Mouse (Mus musculus) liver, embryonic 14.5 days (tissue): ENCODE measurements at regions not wholly inside any gene's neighbourhood (a gene's known extent, or its start where the extent isn't known, plus 50 kb on each side); places are given as distances from the start of the nearest gene placed in this dataset.

Experiments used
- ATAC-seq: fragments of 200-750 bp; cut with Nextera tagmentation; 2 replicates; pipeline ENCODE4 v1.8.0; 2017; ENCODE audit warnings: moderate number of reproducible peaks, mild to moderate bottlenecking, moderate library complexity; ENCODE audit not compliant: insufficient read depth
- DNase-seq, 3 experiments: peaks; one replicate each; pipeline ENCODE4 v3.0.0-alpha.2; 2012 to 2013; ENCODE audit warnings: low read depth in 3 of 3, low spot score in 3 of 3
- H3K27ac ChIP-seq: fragments of 300-500 bp; sonication (generic); 2 replicates; pipeline ENCODE4 v1.5.1; 2014; ENCODE audit warnings: moderate library complexity, mild to moderate bottlenecking, control low read depth, inconsistent platforms
- H3K27me3 ChIP-seq: fragments of 300-500 bp; sonication (generic); 2 replicates; pipeline ENCODE4 v1.6.1; 2014; ENCODE audit warnings: mild to moderate bottlenecking, low read length, moderate library complexity; ENCODE audit not compliant: control insufficient read depth, insufficient read depth
- H3K36me3 ChIP-seq: fragments of 300-500 bp; sonication (generic); replicated peaks from 2 replicates; pipeline ENCODE4 v1.6.1; 2014; ENCODE audit warnings: low read depth; ENCODE audit not compliant: control insufficient read depth, insufficient read depth
- H3K4me1 ChIP-seq, 2 experiments: fragments of 200-500 bp in 1 of 2; fragments of 300-500 bp in 1 of 2; sonication (generic) in 1 of 2; replicated peaks; 2 replicates each; pipeline ENCODE4 v1.6.1; 2012 to 2014; ENCODE audit warnings: antibody characterized with exemption in 1 of 2, inconsistent platforms in 1 of 2, low read length in 1 of 2; ENCODE audit not compliant: control insufficient read depth in 2 of 2, insufficient read depth in 2 of 2
- H3K4me2 ChIP-seq: fragments of 300-500 bp; sonication (generic); 2 replicates; pipeline ENCODE4 v1.6.1; 2014; ENCODE audit warnings: low read depth, mild to moderate bottlenecking, control low read depth, moderate library complexity
- H3K4me3 ChIP-seq, 2 experiments: fragments of 200-500 bp in 1 of 2; fragments of 300-500 bp in 1 of 2; sonication (generic) in 1 of 2; 2 replicates each; pipeline ENCODE4 v1.5.1; 2012 to 2014; ENCODE audit warnings: low read depth in 2 of 2, low read length in 2 of 2, mild to moderate bottlenecking in 2 of 2, control low read depth in 1 of 2, inconsistent platforms in 1 of 2, moderate library complexity in 1 of 2; ENCODE audit not compliant: insufficient read depth in 1 of 2
- H3K9ac ChIP-seq: fragments of 300-500 bp; sonication (generic); replicated peaks from 2 replicates; pipeline ENCODE4 v1.6.1; 2014; ENCODE audit warnings: mild to moderate bottlenecking, control low read depth, moderate library complexity
- H3K9me3 ChIP-seq: fragments of 300-500 bp; sonication (generic); 2 replicates; pipeline ENCODE4 v1.6.1; 2016; ENCODE audit warnings: low read length, mixed read lengths; ENCODE audit not compliant: control insufficient read depth
- CTCF ChIP-seq: IDR thresholded peaks from 2 replicates; pipeline ENCODE4 v1.5.1; 2016; ENCODE audit warnings: antibody characterized with exemption, low read depth, control low read depth
- EP300 ChIP-seq: IDR thresholded peaks from 2 replicates; pipeline ENCODE4 v1.6.1; 2016; ENCODE audit warnings: antibody characterized with exemption, low read depth
- WGBS: fragments of 180-500 bp; shearing (Covaris S2); extraction: QIAGEN DNeasy Blood & Tissue Kit; methylation state at CpG from one replicate; pipeline ENCODE4 v1.1.7; 2014; ENCODE audit not compliant: insufficient replicate concordance; 5-methylcytosine and 5-hydroxymethylcytosine counted together

DNA sequence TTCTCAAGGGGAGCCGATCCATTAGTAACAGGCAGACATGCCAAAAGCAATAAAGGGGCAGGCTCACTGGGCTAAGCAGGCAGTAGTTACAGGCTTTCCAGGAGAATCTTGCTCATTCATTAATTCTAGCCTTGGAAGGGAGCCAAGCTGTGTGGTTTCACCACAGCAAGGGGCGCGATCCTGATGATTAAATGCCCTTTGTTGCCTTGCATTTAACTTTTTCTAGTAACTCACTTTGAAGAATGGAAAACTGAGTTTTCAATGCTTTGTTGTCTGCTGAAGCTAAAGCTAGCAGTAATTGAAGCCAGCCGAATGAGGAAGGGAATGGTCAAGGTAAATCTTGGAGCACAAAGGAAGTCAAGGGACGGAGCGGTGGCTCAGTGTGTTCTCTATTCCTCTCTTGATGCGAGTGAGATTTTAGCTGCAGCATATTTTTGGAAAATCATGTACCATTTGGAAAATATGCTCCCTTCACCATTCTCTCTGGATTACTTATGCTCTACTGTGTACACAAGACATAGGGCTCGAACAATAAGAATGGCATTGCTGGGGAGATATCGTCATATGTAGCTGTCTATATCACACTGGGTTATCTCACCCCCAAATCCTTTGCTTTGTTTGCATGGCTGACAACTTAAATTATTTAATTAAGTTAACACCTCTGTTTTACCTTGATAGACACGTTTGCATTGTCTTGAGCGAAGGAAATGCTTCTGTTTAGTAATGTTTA is 1399.4 kb downstream of the Slc22a22 start:
- ATAC-seq, result no peak
- no peaks in the 10 kb centered on the region for H3K9me3 ChIP-seq
- H3K9ac ChIP-seq, result no peak overlapping the region
- TF ChIP-seq CTCF, result no peak
- TF ChIP-seq EP300, result no peak
- H3K36me3 ChIP-seq, result no peaks in the 10 kb centered on the region
- DNase-seq, result no peak
- H3K4me2 ChIP-seq, result no peak overlapping the region
- no peaks in the 10 kb centered on the region for H3K4me1 ChIP-seq
- H3K4me3 ChIP-seq, result no peak overlapping the region
- WGBS, result 63% methylated on average over 11 of the region's 11 CpGs
- H3K27ac ChIP-seq, result no peak overlapping the region
- H3K27me3 ChIP-seq, result no peaks in the 10 kb centered on the region

DNA sequence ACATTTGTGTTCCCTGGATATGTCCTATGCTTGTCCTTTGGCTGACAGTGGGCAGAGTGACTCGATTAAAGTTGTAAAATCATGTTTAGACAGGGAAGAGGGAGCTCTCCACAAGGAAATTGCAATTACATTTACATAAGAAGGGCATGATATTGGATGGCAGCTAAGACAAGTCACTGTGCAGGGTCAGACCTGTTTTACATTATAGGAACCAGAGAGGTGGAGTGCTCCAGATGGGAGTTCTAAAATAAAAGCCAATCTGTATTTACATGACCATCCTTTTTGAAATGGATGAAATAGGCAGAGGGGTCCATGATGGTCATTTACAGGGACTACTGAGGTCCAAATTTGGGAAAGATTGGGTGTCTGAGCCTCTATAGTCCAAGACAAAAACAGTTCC is 1400.3 kb downstream of the Slc22a22 start:
- no peak overlapping the region for H3K9ac ChIP-seq
- H3K4me1 ChIP-seq, result no peaks in the 10 kb centered on the region
- ATAC-seq, result no peak
- TF ChIP-seq CTCF (no peak), EP300 (no peak)
- no peak overlapping the region for H3K27ac ChIP-seq
- H3K4me2 ChIP-seq, result no peak overlapping the region
- WGBS, result 33% methylated on average over 1 of the region's 1 CpGs
- H3K36me3 ChIP-seq, result no peaks in the 10 kb centered on the region
- no peak for DNase-seq
- H3K4me3 ChIP-seq, result no peak overlapping the region
- H3K27me3 ChIP-seq, result no peaks in the 10 kb centered on the region
- H3K9me3 ChIP-seq, result no peaks in the 10 kb centered on the region

DNA sequence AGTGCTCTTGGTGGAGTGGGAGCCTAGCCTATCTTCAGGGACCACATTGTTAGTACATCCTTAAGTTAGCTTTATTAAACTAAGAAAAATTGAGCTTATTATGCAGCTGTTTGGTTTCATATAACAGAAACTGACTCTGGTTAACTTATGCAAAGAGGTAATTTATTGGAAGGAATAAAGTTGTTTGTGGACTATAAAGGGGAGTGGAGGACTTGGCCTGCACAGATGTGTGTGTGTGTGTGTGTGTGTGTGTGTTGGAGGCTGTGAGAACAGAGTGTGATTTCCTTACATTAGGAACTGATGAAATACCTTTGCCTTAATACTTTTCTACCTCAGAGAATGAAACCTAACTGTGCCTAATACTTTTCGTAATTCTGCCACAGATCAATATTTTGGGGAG is 1400.7 kb downstream of the Slc22a22 start:
- H3K4me3 ChIP-seq, result no peak overlapping the region
- TF ChIP-seq CTCF (no peak), EP300 (no peak)
- H3K9me3 ChIP-seq, result no peaks in the 10 kb centered on the region
- H3K27me3 ChIP-seq, result no peaks in the 10 kb centered on the region
- no peak for DNase-seq
- WGBS, result 58% methylated on average over 1 of the region's 1 CpGs
- H3K4me2 ChIP-seq, result no peak overlapping the region
- ATAC-seq, result no peak
- no peak overlapping the region for H3K27ac ChIP-seq
- no peaks in the 10 kb centered on the region for H3K4me1 ChIP-seq
- no peaks in the 10 kb centered on the region for H3K36me3 ChIP-seq
- no peak overlapping the region for H3K9ac ChIP-seq

DNA sequence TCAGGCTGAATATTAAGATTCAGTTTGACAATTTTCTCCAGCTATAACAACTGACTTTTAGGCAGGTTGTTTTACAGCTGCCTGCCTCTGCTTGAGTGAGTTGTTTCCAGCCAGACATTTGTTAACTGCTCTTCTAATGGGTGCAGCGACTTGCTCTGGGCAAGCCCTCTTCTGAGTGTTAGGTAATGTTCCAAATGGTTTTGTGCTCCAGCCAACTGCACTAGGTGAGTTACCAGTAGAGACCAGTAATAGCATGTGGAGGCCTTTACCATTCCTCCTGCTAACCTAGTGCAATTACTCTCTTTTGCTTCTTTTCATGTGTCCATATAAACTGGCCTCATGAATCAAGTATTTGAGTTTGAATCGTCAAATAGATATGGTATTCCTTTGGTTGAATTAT is 1407.9 kb downstream of the Slc22a22 start:
- WGBS, result 50% methylated on average over 2 of the region's 2 CpGs
- Histone ChIP-seq H3K27ac (no peak overlapping the region), H3K4me2 (no peak overlapping the region), H3K4me1 (peaks cover 0 to 3% of the 10 kb centered on the region in 2 experiments; a peak in 1 of 4 replicates), H3K9me3 (no peaks in the 10 kb centered on the region), H3K4me3 (no peak overlapping the region), H3K27me3 (no peaks in the 10 kb centered on the region), H3K9ac (no peak overlapping the region), H3K36me3 (no peaks in the 10 kb centered on the region)
- ATAC-seq (no peak), DNase-seq (no peak)
- TF ChIP-seq EP300, result no peak
- no peak for TF ChIP-seq CTCF

DNA sequence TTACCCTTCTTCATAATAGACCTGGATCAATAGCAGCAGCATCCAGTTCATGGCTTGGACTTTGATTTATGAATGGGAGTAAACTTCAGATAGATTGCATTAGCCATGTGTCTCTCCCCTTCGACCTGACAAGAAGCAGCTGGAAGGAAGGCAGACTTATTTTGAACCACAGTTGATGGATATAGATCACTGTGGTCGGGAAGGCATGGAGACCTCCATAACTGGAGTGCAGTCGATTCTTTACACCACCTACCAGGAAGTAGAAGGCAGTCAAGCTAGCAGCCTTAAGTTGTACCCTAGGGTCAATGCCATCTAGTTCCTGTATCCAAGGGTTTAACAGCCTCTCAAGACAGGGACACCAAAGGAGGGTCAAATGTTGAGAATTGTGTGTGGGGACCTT is 1410.2 kb downstream of the Slc22a22 start:
- TF ChIP-seq EP300, result no peak
- TF ChIP-seq CTCF, result no peak
- no peaks in the 10 kb centered on the region for H3K27me3 ChIP-seq
- H3K4me1 ChIP-seq, result peaks cover 0 to 3% of the 10 kb centered on the region in 2 experiments; a peak in 1 of 4 replicates
- no peak overlapping the region for H3K9ac ChIP-seq
- ATAC-seq (no peak), DNase-seq (no peak)
- no peak overlapping the region for H3K27ac ChIP-seq
- no peaks in the 10 kb centered on the region for H3K9me3 ChIP-seq
- 23% methylated on average over 3 of the region's 3 CpGs for WGBS
- H3K4me2 ChIP-seq, result no peak overlapping the region
- no peak overlapping the region for H3K4me3 ChIP-seq
- no peaks in the 10 kb centered on the region for H3K36me3 ChIP-seq
